Mouse (Mus musculus): ENCODE results near the gene Cct7. TPM values are rescaled to one million over a fixed set of nuclear protein-coding genes. Genes with fewer than 3 reads are reported as not detected.
A peak's percentile ranks its signal among the peaks of the same experiment; 100 is the strongest.

Cct7 gene
- total and polyA plus RNA-seq, 2 experiments, result 76.2 to 115 TPM

- Histone ChIP-seq H3K79me2 (ENCODE audit: control insufficient read depth, insufficient read depth, low read length) (no peaks in the 10 kb centered on the region), H3K4me1 (ENCODE audit: control insufficient read depth, insufficient read depth, low read length) (no peaks in the 10 kb centered on the region), H3K27ac (replicated peaks; ENCODE audit: insufficient read depth, low read depth, low read length) (no peak overlapping the region), H3K27me3 (ENCODE audit: control insufficient read depth, insufficient read depth, low read length) (no peaks in the 10 kb centered on the region), H3K9ac (ENCODE audit: low read depth, low read length) (no peak overlapping the region), H3K36me3 (ENCODE audit: control insufficient read depth, insufficient read depth, low read length) (no peaks in the 10 kb centered on the region), H3K4me3 (ENCODE audit: insufficient read depth, low read depth, low read length) (no peak overlapping the region)
- TF ChIP-seq POLR2A (IDR thresholded peaks at IDR 0.05; ENCODE audit: extremely low read depth, insufficient read depth, low read length) (no peak), CTCF (IDR thresholded peaks at IDR 0.05; ENCODE audit: low read depth, low read length) (no peak)
- DNase-seq (ENCODE audit: extremely low read depth, low read depth, low spot score), result no peak
- WGBS, result 50% methylated on average over 3 of the region's 3 CpGs
Measured at GRCm38 (mm10) chr6:85415829-85416228, 35.5 kb upstream of the Cct7 start.

- H3K4me1 ChIP-seq (ENCODE audit: control insufficient read depth, insufficient read depth, low read length), result no peaks in the 10 kb centered on the region
- DNase-seq (ENCODE audit: extremely low read depth, low read depth, low spot score), result no peak
- no peak overlapping the region for H3K9ac ChIP-seq (ENCODE audit: low read depth, low read length)
- H3K27ac ChIP-seq (replicated peaks; ENCODE audit: insufficient read depth, low read depth, low read length), result no peak overlapping the region
- 88% methylated on average over 2 of the region's 2 CpGs for WGBS
- TF ChIP-seq POLR2A (IDR thresholded peaks at IDR 0.05; ENCODE audit: extremely low read depth, insufficient read depth, low read length) (no peak), CTCF (IDR thresholded peaks at IDR 0.05; ENCODE audit: low read depth, low read length) (no peak)
- no peaks in the 10 kb centered on the region for H3K79me2 ChIP-seq (ENCODE audit: control insufficient read depth, insufficient read depth, low read length)
- H3K27me3 ChIP-seq (ENCODE audit: control insufficient read depth, insufficient read depth, low read length), result peaks cover 3% of the 10 kb centered on the region
- no peaks in the 10 kb centered on the region for H3K36me3 ChIP-seq (ENCODE audit: control insufficient read depth, insufficient read depth, low read length)
- H3K4me3 ChIP-seq (ENCODE audit: insufficient read depth, low read depth, low read length), result no peak overlapping the region
Measured at GRCm38 (mm10) chr6:85419150-85419549, 32.2 kb upstream of the Cct7 start.

- Histone ChIP-seq H3K27me3 (ENCODE audit: control insufficient read depth, insufficient read depth, low read length) (peaks cover 4% of the 10 kb centered on the region), H3K9ac (ENCODE audit: low read depth, low read length) (no peak within 1 kb of the TSS), H3K4me3 (ENCODE audit: insufficient read depth, low read depth, low read length) (no peak within 1 kb of the TSS), H3K79me2 (ENCODE audit: control insufficient read depth, insufficient read depth, low read length) (no peaks in the 10 kb centered on the region), H3K4me1 (ENCODE audit: control insufficient read depth, insufficient read depth, low read length) (no peaks in the 10 kb centered on the region), H3K27ac (replicated peaks; ENCODE audit: insufficient read depth, low read depth, low read length) (no peak within 1 kb of the TSS), H3K36me3 (ENCODE audit: control insufficient read depth, insufficient read depth, low read length) (no peaks in the 10 kb centered on the region)
- DNase-seq (ENCODE audit: extremely low read depth, low read depth, low spot score), result no peak
- TF ChIP-seq POLR2A (IDR thresholded peaks at IDR 0.05; ENCODE audit: extremely low read depth, insufficient read depth, low read length) (no peak), CTCF (IDR thresholded peaks at IDR 0.05; ENCODE audit: low read depth, low read length) (no peak)
- 25% methylated on average over 28 of the region's 28 CpGs for WGBS
Measured at GRCm38 (mm10) chr6:85423836-85424379, 27.4 kb upstream of the Cct7 start, which contains the start of gene Noto. Noto (plus strand) TSS chr6:85423886.

- Histone ChIP-seq H3K27ac (replicated peaks; ENCODE audit: insufficient read depth, low read depth, low read length) (no peak overlapping the region), H3K4me1 (ENCODE audit: control insufficient read depth, insufficient read depth, low read length) (peaks cover 5% of the 10 kb centered on the region; the same call in 1 of the 2 replicates), H3K27me3 (ENCODE audit: control insufficient read depth, insufficient read depth, low read length) (no peaks in the 10 kb centered on the region), H3K4me3 (ENCODE audit: insufficient read depth, low read depth, low read length) (peak overlapping the region; percentile 89), H3K9ac (ENCODE audit: low read depth, low read length) (0 out of 2 replicates have a peak overlapping the region, but pooled peaks have one; percentile 18), H3K36me3 (ENCODE audit: control insufficient read depth, insufficient read depth, low read length) (no peaks in the 10 kb centered on the region), H3K79me2 (ENCODE audit: control insufficient read depth, insufficient read depth, low read length) (peaks cover 5% of the 10 kb centered on the region; the same call in 1 of the 2 replicates)
- no peak for TF ChIP-seq CTCF (IDR thresholded peaks at IDR 0.05; ENCODE audit: low read depth, low read length)
- 42% methylated on average over 8 of the region's 8 CpGs for WGBS
- no peak for DNase-seq (ENCODE audit: extremely low read depth, low read depth, low spot score)
Measured at GRCm38 (mm10) chr6:85431274-85431841, 20.0 kb upstream of the Cct7 start.

GRCm38 (mm10) chr6:85431842-85432431 lies 19.4 kb upstream of the Cct7 start, which contains the start of gene Smyd5:
Smyd5 (plus strand) TSS chr6:85431989.
- WGBS, result under 1% methylated on average over 39 of the region's 39 CpGs
- no peak for TF ChIP-seq CTCF (IDR thresholded peaks at IDR 0.05; ENCODE audit: low read depth, low read length)
- TF ChIP-seq POLR2A (IDR thresholded peaks at IDR 0.05; ENCODE audit: extremely low read depth, insufficient read depth, low read length), result no peak
- peak within 1 kb of the TSS; percentile 89 for H3K4me3 ChIP-seq (ENCODE audit: insufficient read depth, low read depth, low read length)
- peak; percentile 61 for DNase-seq (ENCODE audit: extremely low read depth, low read depth, low spot score)
- H3K9ac ChIP-seq (ENCODE audit: low read depth, low read length), result peak within 1 kb of the TSS; percentile 77
- no peaks in the 10 kb centered on the region for H3K36me3 ChIP-seq (ENCODE audit: control insufficient read depth, insufficient read depth, low read length)
- H3K4me1 ChIP-seq (ENCODE audit: control insufficient read depth, insufficient read depth, low read length), result peaks cover 5% of the 10 kb centered on the region; the same call in 1 of the 2 replicates
- H3K79me2 ChIP-seq (ENCODE audit: control insufficient read depth, insufficient read depth, low read length), result peaks cover 5% of the 10 kb centered on the region; the same call in 1 of the 2 replicates
- H3K27me3 ChIP-seq (ENCODE audit: control insufficient read depth, insufficient read depth, low read length), result no peaks in the 10 kb centered on the region
- no peak within 1 kb of the TSS for H3K27ac ChIP-seq (replicated peaks; ENCODE audit: insufficient read depth, low read depth, low read length)

GRCm38 (mm10) chr6:85433865-85434264 lies 17.4 kb upstream of the Cct7 start:
- TF ChIP-seq POLR2A (IDR thresholded peaks at IDR 0.05; ENCODE audit: extremely low read depth, insufficient read depth, low read length) (no peak), CTCF (IDR thresholded peaks at IDR 0.05; ENCODE audit: low read depth, low read length) (no peak)
- WGBS, result 77% methylated on average over 5 of the region's 5 CpGs
- no peak overlapping the region for H3K4me3 ChIP-seq (ENCODE audit: insufficient read depth, low read depth, low read length)
- no peak overlapping the region for H3K9ac ChIP-seq (ENCODE audit: low read depth, low read length)
- H3K4me1 ChIP-seq (ENCODE audit: control insufficient read depth, insufficient read depth, low read length), result peaks cover 5% of the 10 kb centered on the region; the same call in 1 of the 2 replicates
- peak; percentile 22 for DNase-seq (ENCODE audit: extremely low read depth, low read depth, low spot score)
- no peaks in the 10 kb centered on the region for H3K36me3 ChIP-seq (ENCODE audit: control insufficient read depth, insufficient read depth, low read length)
- H3K27ac ChIP-seq (replicated peaks; ENCODE audit: insufficient read depth, low read depth, low read length), result no peak overlapping the region
- peaks cover 5% of the 10 kb centered on the region; the same call in 1 of the 2 replicates for H3K79me2 ChIP-seq (ENCODE audit: control insufficient read depth, insufficient read depth, low read length)
- no peaks in the 10 kb centered on the region for H3K27me3 ChIP-seq (ENCODE audit: control insufficient read depth, insufficient read depth, low read length)

Data from liver, adult 2 months (tissue).